Mouse (Mus musculus): Measurements from ENCODE around the gene Itpr1. TPM values are rescaled to one million over a fixed set of nuclear protein-coding genes. Genes with fewer than 3 reads are reported as not detected.

Itpr1 gene
- polyA plus RNA-seq, 1 experiment from 2014 or later = 3.3 TPM

DNA sequence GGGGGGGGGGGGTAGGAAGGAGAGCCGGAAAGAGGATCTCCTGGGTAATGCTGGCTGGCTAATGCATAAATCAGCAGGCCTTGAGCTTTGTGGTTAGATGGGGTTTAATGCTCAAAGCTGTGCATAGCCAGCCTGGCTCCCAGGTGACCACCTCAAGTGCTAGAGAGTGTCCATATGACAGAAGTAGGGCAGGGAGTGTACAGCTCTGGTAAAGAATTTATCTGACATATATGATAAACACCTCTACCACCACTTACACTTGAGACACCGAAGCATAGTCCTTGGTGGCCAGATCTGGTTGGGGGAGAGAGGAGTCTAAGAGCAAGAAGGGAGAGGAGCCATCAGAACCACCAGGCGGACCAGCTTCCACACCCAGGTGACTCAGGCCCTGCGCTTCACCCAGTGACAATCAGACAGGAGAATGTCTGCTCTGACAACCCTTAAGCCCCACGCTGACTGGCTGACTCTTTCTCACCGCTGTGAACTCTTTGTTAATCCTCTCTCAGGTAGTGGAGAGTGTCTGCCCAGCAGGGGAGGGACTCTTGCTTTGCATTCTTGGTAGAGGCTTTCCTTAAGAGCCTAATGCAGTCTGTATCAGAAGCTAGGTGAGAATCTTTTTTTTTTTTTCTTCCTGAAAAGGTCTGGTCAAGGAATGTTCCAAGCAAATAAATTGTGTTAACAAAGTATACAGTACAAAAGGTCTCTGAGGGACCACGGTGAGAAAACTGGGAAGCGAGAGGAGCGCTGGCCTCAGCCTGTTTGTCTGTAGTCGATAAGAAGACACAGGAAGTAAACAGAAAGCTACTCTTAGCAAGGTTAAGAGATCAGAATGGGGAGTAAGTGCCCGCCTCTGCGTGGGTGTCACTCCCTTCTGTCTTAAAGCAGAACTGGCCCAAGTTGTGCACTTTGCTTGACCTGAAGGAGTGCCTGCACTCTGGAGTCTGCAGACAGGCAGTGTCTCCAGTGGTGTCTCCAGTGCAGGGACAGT, 318.7 kb downstream of the Itpr1 start:
- WGBS = 49% methylated on average over 12 of the region's 12 CpGs
- Histone ChIP-seq H3K9me3 (replicated peaks) (no peaks in the 10 kb centered on the region), H3K4me2 (no peak overlapping the region), H3K27me3 (replicated peaks) (no peaks in the 10 kb centered on the region), H3K36me3 (no peaks in the 10 kb centered on the region), H3K4me3 (replicated peaks) (no peak overlapping the region), H3K9ac (replicated peaks) (no peak overlapping the region), H3K4me1 (peaks cover 10% of the 10 kb centered on the region), H3K27ac (replicated peaks) (no peak overlapping the region)
- ATAC-seq (ENCODE audit: low FRiP score) = no peak

DNA sequence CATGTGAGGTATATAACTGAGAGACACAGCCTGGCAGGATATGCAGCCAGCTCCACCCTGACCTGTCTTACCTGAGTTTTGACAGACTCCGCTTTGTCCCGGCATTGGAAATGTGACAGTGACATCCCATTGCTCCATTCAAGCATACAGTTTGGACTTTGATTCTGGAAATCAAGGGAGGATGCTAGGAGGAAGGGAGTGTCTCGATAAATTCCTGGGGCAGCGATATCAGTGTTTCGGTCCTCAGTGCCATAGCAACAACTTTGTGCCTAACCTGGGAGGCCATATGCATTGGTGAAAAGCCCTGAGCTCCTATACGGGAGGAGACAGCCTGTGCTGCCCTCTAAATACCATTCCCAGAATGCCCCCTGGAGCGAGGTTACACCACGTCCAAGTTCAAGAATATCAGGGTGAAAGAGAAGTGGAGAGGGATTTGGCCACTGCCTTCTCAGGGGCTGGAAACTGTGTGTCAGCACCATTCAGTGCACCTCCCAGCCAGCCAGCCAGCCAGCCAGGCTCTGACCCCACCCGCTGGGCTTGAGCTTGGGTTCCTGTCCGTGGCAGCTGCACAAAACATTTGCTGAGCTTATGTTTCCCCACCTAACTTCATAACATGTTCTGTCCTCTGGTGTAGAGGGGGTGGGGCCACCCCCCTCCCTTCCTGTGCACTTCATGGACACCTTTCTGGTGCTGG, 319.7 kb downstream of the Itpr1 start:
- H3K9me3 ChIP-seq (replicated peaks) = no peaks in the 10 kb centered on the region
- WGBS = 84% methylated on average over 10 of the region's 10 CpGs
- H3K27ac ChIP-seq (replicated peaks) = no peak overlapping the region
- H3K9ac ChIP-seq (replicated peaks) = no peak overlapping the region
- peaks cover 10% of the 10 kb centered on the region for H3K4me1 ChIP-seq
- no peak for ATAC-seq (ENCODE audit: low FRiP score)
- no peak overlapping the region for H3K4me2 ChIP-seq
- no peak overlapping the region for H3K4me3 ChIP-seq (replicated peaks)
- H3K27me3 ChIP-seq (replicated peaks) = no peaks in the 10 kb centered on the region
- no peaks in the 10 kb centered on the region for H3K36me3 ChIP-seq

DNA sequence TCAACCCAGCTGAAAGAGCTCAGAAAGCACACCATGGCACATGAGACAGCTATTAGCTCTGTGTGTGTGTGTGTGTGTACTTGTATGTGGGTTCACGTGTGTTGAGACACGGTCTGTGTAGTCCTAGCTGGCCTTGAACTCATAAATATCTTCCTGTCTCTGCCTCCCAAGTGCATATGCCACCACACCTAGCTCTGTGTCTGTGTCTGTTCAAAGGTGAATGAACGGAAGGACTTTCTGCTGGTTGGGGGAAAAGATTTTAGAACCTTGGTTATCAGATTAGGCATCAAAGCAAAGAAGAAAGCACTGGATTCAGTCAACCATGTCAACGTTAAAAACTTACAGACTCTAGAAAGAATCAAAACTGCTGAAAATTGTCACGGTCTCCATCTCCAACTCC, 321.2 kb downstream of the Itpr1 start:
- no peak overlapping the region for H3K9ac ChIP-seq (replicated peaks)
- no peak for ATAC-seq (ENCODE audit: low FRiP score)
- H3K9me3 ChIP-seq (replicated peaks) = no peaks in the 10 kb centered on the region
- no peak overlapping the region for H3K4me3 ChIP-seq (replicated peaks)
- no peak overlapping the region for H3K4me2 ChIP-seq
- H3K27ac ChIP-seq (replicated peaks) = no peak overlapping the region
- H3K4me1 ChIP-seq = peaks cover 10% of the 10 kb centered on the region
- H3K27me3 ChIP-seq (replicated peaks) = no peaks in the 10 kb centered on the region
- WGBS = 93% methylated on average over 5 of the region's 5 CpGs
- no peaks in the 10 kb centered on the region for H3K36me3 ChIP-seq

DNA sequence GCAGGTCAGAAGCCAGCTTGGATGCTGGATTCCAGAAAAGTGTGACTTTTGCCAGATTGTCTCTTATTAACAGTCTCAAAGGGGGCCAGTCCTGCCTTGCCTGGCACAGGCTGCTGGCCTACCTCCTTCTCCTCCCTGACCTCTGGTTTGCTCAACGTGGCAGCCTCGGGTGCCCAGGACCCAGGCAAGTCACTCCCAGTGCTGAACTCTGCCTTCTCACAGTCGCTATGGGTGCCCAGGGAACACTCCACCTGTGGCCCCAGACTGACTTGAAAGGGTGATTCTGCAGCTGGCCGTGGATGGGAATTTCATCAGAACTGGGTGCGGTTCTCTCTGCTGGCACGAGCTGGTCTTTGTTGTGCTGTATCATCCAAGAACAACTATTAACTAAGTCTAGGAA, 321.7 kb downstream of the Itpr1 start:
- WGBS = 86% methylated on average over 6 of the region's 6 CpGs
- Histone ChIP-seq H3K9ac (replicated peaks) (no peak overlapping the region), H3K27ac (replicated peaks) (no peak overlapping the region), H3K27me3 (replicated peaks) (no peaks in the 10 kb centered on the region), H3K4me2 (no peak overlapping the region), H3K4me3 (replicated peaks) (no peak overlapping the region), H3K4me1 (peaks cover 10% of the 10 kb centered on the region), H3K9me3 (replicated peaks) (no peaks in the 10 kb centered on the region), H3K36me3 (no peaks in the 10 kb centered on the region)
- ATAC-seq (ENCODE audit: low FRiP score) = no peak

DNA sequence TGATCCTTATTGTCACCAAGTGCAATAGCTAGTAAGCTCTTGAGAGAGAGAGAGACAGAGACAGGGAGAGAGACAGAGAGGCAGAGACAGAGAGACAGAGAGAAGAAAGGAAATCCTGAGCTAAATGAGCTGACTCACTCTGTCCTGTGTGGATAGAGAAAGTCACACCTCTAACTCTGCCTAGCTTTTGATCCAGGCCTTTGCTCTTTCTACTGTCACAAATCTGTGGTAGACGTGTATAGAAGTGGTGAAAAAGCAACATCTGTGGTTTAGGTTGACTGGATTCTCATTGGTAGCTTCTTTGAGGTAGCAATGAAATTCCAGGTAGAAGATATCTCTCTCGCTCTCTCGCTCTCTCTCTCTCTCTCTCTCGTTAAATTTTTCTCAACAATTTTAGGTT, 322.4 kb downstream of the Itpr1 start:
- Histone ChIP-seq H3K27me3 (replicated peaks) (no peaks in the 10 kb centered on the region), H3K4me1 (peaks cover 10% of the 10 kb centered on the region), H3K4me3 (replicated peaks) (no peak overlapping the region), H3K9ac (replicated peaks) (no peak overlapping the region), H3K27ac (replicated peaks) (no peak overlapping the region), H3K36me3 (no peaks in the 10 kb centered on the region), H3K4me2 (no peak overlapping the region), H3K9me3 (replicated peaks) (no peaks in the 10 kb centered on the region)
- WGBS = 92% methylated on average over 4 of the region's 4 CpGs
- no peak for ATAC-seq (ENCODE audit: low FRiP score)

DNA sequence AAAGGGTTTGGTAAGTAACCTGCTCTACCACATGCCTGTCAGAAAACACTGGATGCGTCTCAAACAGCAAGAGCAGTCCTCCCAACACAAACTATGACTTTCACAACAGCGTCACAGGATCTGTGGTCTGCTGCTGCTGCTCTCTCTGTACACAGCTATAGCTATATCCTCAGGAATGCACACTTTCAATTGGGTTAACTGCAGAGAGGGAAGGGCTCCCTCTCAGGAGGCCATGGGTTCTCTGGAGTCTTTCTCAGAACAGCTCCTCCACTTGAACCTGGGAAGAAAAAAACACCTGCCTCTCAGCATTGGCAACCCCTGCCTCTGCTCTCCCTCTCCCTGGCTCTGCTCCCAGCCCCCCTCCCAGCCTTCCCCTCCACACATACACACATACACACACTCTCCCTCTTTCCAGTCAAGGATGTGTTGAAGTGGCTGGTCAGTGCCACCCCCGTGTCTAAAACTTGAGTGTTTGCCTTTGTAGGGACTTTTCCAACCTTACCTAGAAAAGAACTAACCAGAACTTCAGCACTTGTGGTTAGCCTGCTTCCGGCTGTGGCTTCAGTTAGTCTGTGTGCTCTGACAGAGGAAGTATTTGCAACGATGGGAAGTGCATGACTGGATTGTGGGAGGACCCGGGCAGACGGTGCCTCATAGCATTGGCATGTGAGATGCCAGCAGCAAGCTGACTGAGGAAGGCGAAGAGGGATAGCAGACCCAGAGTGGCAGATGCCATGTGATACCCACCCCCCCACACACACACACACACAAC, 323.8 kb downstream of the Itpr1 start:
- Histone ChIP-seq H3K9ac (replicated peaks) (no peak overlapping the region), H3K36me3 (no peaks in the 10 kb centered on the region), H3K4me1 (0 out of 2 replicates have a peak, but pooled peaks cover 3% of the 10 kb centered on the region), H3K27me3 (replicated peaks) (no peaks in the 10 kb centered on the region), H3K4me3 (replicated peaks) (no peak overlapping the region), H3K9me3 (replicated peaks) (no peaks in the 10 kb centered on the region), H3K27ac (replicated peaks) (no peak overlapping the region), H3K4me2 (no peak overlapping the region)
- ATAC-seq (ENCODE audit: low FRiP score) = no peak
- 90% methylated on average over 8 of the region's 8 CpGs for WGBS

DNA sequence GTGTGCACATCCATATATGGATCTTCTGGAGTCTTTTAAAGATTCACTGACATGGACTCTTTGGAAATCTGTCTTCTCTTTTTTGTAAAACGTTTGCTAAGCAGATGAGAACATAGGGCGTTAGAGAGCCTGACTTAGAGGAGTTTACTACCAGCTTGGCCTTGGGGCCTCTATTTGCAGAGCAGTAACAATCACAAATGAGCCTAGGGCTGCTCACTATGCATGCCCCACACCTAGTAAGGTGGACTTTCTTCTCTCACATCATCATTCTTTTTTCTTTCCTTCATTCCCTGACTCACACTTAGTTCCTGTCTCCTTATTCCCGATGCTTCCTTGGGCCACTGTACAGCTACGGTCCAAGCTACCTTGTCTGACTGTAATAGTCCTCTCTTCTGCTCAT, 325.5 kb downstream of the Itpr1 start:
- Histone ChIP-seq H3K36me3 (no peaks in the 10 kb centered on the region), H3K27ac (replicated peaks) (no peak overlapping the region), H3K4me3 (replicated peaks) (no peak overlapping the region), H3K4me1 (no peaks in the 10 kb centered on the region), H3K9ac (replicated peaks) (no peak overlapping the region), H3K4me2 (no peak overlapping the region), H3K9me3 (replicated peaks) (no peaks in the 10 kb centered on the region), H3K27me3 (replicated peaks) (no peaks in the 10 kb centered on the region)
- 88% methylated on average over 4 of the region's 4 CpGs for WGBS
- no peak for ATAC-seq (ENCODE audit: low FRiP score)

DNA sequence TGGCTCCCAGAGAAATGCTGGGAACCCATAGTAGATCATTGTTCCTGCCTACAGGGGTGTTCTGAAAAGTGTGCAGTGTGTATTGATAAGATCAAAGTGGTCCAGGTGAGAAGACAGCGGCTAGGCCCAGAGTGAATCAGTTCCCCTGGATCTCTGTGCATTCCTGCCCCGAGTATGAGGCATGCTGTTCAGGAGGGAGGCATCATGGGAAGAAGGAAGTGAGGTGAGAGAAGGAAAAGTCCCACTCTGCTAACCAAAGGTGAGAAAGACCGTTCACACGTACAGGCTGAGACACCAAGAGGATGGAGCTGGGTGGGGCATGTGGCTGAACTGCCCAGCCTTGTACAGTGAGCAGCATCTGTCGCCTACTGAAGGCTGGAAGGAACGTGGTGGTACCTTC, 327.5 kb downstream of the Itpr1 start:
- WGBS = 93% methylated on average over 6 of the region's 6 CpGs
- H3K9ac ChIP-seq (replicated peaks) = no peak overlapping the region
- no peaks in the 10 kb centered on the region for H3K9me3 ChIP-seq (replicated peaks)
- H3K4me1 ChIP-seq = no peaks in the 10 kb centered on the region
- H3K4me3 ChIP-seq (replicated peaks) = no peak overlapping the region
- H3K4me2 ChIP-seq = no peak overlapping the region
- H3K27ac ChIP-seq (replicated peaks) = no peak overlapping the region
- ATAC-seq (ENCODE audit: low FRiP score) = no peak
- H3K36me3 ChIP-seq = no peaks in the 10 kb centered on the region
- no peaks in the 10 kb centered on the region for H3K27me3 ChIP-seq (replicated peaks)

DNA sequence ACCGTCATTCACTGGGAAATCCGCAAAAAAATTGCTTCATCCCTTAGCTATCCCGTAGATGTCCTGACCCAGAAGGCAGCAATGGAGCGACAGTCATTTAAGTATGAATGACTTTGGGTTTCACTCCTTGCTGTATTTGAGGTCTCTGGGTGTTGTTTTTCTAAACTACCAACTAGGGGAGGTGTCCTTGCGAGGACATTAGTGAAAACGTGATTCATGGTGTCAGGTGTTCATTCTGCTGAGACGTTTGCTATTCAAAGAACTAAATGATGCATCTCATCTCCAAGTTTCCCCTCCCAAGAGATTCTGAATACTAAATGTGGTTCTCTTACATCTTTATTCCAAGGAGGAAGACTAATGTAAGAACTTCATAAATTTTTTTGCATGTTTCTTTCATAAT, 332.0 kb downstream of the Itpr1 start:
- Histone ChIP-seq H3K4me3 (replicated peaks) (no peak overlapping the region), H3K27ac (replicated peaks) (no peak overlapping the region), H3K4me2 (no peak overlapping the region), H3K36me3 (no peaks in the 10 kb centered on the region), H3K9me3 (replicated peaks) (no peaks in the 10 kb centered on the region), H3K9ac (replicated peaks) (no peak overlapping the region), H3K27me3 (replicated peaks) (no peaks in the 10 kb centered on the region), H3K4me1 (no peaks in the 10 kb centered on the region)
- 66% methylated on average over 7 of the region's 7 CpGs for WGBS
- no peak for ATAC-seq (ENCODE audit: low FRiP score)

DNA sequence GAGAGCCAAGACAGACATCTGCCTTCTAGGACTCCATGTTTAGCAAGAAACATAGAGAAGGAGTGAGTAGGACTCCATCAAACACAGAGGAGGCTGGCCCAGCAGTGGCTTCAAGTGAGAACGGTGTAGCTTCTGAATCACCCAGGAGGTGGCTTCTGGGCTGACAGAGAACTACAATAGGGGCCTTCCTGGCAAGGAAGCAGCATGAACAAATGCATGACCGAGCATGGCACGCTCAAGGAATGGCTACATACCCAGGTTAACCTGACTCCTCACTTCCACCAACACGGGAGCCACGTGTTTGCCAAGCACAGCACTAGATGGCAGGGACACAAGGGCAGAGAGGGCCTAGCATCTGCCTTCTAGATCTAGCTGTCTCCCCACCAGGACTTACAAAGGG, 332.6 kb downstream of the Itpr1 start:
- no peaks in the 10 kb centered on the region for H3K9me3 ChIP-seq (replicated peaks)
- no peaks in the 10 kb centered on the region for H3K27me3 ChIP-seq (replicated peaks)
- no peak overlapping the region for H3K4me2 ChIP-seq
- no peaks in the 10 kb centered on the region for H3K36me3 ChIP-seq
- H3K27ac ChIP-seq (replicated peaks) = no peak overlapping the region
- no peak overlapping the region for H3K4me3 ChIP-seq (replicated peaks)
- no peak for ATAC-seq (ENCODE audit: low FRiP score)
- H3K9ac ChIP-seq (replicated peaks) = no peak overlapping the region
- no peaks in the 10 kb centered on the region for H3K4me1 ChIP-seq
- WGBS = 82% methylated on average over 5 of the region's 5 CpGs

DNA sequence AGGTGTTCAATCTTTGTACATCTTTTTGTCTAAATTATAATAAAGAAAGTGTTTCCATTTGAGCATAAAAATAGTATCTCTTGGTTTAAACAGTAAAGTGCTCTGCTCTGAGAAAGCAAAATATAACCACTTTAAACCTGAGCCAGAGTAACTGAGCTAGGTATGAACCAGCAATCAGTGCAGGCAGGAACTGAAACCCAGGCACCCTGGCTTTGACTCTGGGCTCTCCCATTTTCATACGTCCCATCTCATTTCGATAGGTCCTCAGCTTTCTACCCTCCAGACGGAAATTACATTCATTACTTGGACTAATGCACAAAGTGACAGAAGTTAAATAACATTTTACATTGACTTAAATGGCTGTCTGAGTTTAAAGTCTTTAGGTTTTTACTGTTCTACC, 335.5 kb downstream of the Itpr1 start:
- no peak for ATAC-seq (ENCODE audit: low FRiP score)
- H3K4me3 ChIP-seq (replicated peaks) = no peak overlapping the region
- H3K4me1 ChIP-seq = no peaks in the 10 kb centered on the region
- H3K9ac ChIP-seq (replicated peaks) = no peak overlapping the region
- H3K27me3 ChIP-seq (replicated peaks) = no peaks in the 10 kb centered on the region
- no peak overlapping the region for H3K4me2 ChIP-seq
- H3K9me3 ChIP-seq (replicated peaks) = no peaks in the 10 kb centered on the region
- H3K27ac ChIP-seq (replicated peaks) = no peak overlapping the region
- 93% methylated on average over 3 of the region's 3 CpGs for WGBS
- H3K36me3 ChIP-seq = no peaks in the 10 kb centered on the region

Measured in neural tube, embryonic 15.5 days (tissue).